Mouse (Mus musculus) heart, embryonic 11.5 days (tissue): ENCODE data around the gene Vamp5. TPM values are rescaled to one million over a fixed set of nuclear protein-coding genes. Genes with fewer than 3 reads are reported as not detected.

Experiments used
- ATAC-seq: fragments of 200-750 bp; cut with Nextera tagmentation; replicated peaks from 2 replicates; pipeline ENCODE4 v1.8.0; 2017; ENCODE audit warnings: moderate library complexity; ENCODE audit not compliant: insufficient number of reproducible peaks, low FRiP score, low TSS enrichment
- H3K27ac ChIP-seq: fragments of 300-500 bp; sonication (generic); 2 replicates; pipeline ENCODE4 v1.5.1; 2014; ENCODE audit warnings: mild to moderate bottlenecking, low read depth, low read length
- H3K27me3 ChIP-seq: fragments of 300-500 bp; sonication (generic); 2 replicates; pipeline ENCODE4 v1.6.1; 2014; ENCODE audit warnings: mild to moderate bottlenecking, low read length, mixed read lengths; ENCODE audit not compliant: control insufficient read depth, insufficient read depth
- H3K36me3 ChIP-seq: fragments of 300-500 bp; sonication (generic); 2 replicates; pipeline ENCODE4 v1.6.1; 2014; ENCODE audit warnings: mild to moderate bottlenecking, low read length, moderate library complexity, mixed read lengths; ENCODE audit not compliant: control insufficient read depth, insufficient read depth
- H3K4me1 ChIP-seq: fragments of 300-500 bp; sonication (generic); 2 replicates; pipeline ENCODE4 v1.6.1; 2014; ENCODE audit warnings: low read length; ENCODE audit not compliant: control insufficient read depth, insufficient read depth
- H3K4me2 ChIP-seq: fragments of 300-500 bp; sonication (generic); 2 replicates; pipeline ENCODE4 v1.6.1; 2014; ENCODE audit warnings: mild to moderate bottlenecking, moderate library complexity
- H3K4me3 ChIP-seq: fragments of 300-500 bp; sonication (generic); 2 replicates; pipeline ENCODE4 v1.5.1; 2014; ENCODE audit warnings: low read depth, low read length
- H3K9ac ChIP-seq: fragments of 300-500 bp; sonication (generic); 2 replicates; pipeline ENCODE4 v1.6.1; 2014; ENCODE audit warnings: mild to moderate bottlenecking, low read depth, low read length, moderate library complexity
- H3K9me3 ChIP-seq: fragments of 300-500 bp; sonication (generic); replicated peaks from 2 replicates; pipeline ENCODE4 v1.6.1; 2016; ENCODE audit warnings: low read length; ENCODE audit not compliant: control insufficient read depth
- WGBS: fragments of 180-500 bp; shearing (Covaris S2); extraction: QIAGEN DNeasy Blood & Tissue Kit; methylation state at CpG from one replicate; pipeline ENCODE4 v1.1.7; 2014; ENCODE audit not compliant: insufficient replicate concordance; 5-methylcytosine and 5-hydroxymethylcytosine counted together
- polyA plus RNA-seq: library from polyadenylated mRNA; unstranded; fragments of >200 nt; fragmentation: Nextera tagmentation; extraction: Ambion mirVana; gene quantifications from 2 replicates; pipeline ENCODE4 v1.2.1, GENCODE M21; 2014

Gene Vamp5
- polyA plus RNA-seq, 1 experiment from 2014 or later: 55.3 TPM

GRCm38 (mm10) chr6:72357164-72358079 is 22.8 kb downstream of the Vamp5 start:
- H3K9me3 ChIP-seq: no peaks in the 10 kb centered on the region
- peaks cover 11% of the 10 kb centered on the region; the same call in 1 of the 2 replicates for H3K36me3 ChIP-seq
- ATAC-seq: no peak
- WGBS: 63% methylated on average over 5 of the region's 5 CpGs
- peaks cover 43% of the 10 kb centered on the region for H3K4me1 ChIP-seq
- no peaks in the 10 kb centered on the region for H3K27me3 ChIP-seq
- H3K9ac ChIP-seq: 0 out of 2 replicates have a peak overlapping the region, but pooled peaks have one; percentile 22
- H3K4me2 ChIP-seq: no peak overlapping the region
- 0 out of 2 replicates have a peak overlapping the region, but pooled peaks have one; percentile 15 for H3K27ac ChIP-seq
- H3K4me3 ChIP-seq: no peak overlapping the region

- no peaks in the 10 kb centered on the region for H3K9me3 ChIP-seq
These were observed 24.2 kb downstream of the Vamp5 start for GRCm38 (mm10) chr6:72356001-72356532.

GRCm38 (mm10) chr6:72355066-72355911 is 25.0 kb downstream of the Vamp5 start, which contains the start of gene Tmem150a:
TSS of gene Tmem150a (plus strand) at chr6:72355447.
- peak within 1 kb of the TSS; percentile 58; the same call in 1 of the 2 replicates for H3K27ac ChIP-seq
- peak; percentile 84 for ATAC-seq
- peak within 1 kb of the TSS; percentile 69 for H3K4me3 ChIP-seq
- peak within 1 kb of the TSS; percentile 72 for H3K9ac ChIP-seq
- peak within 1 kb of the TSS; percentile 94 for H3K4me2 ChIP-seq
- under 1% methylated on average over 71 of the region's 71 CpGs for WGBS
- H3K9me3 ChIP-seq: no peaks in the 10 kb centered on the region
- no peaks in the 10 kb centered on the region for H3K27me3 ChIP-seq
- peaks cover 9% of the 10 kb centered on the region; the same call in 1 of the 2 replicates for H3K36me3 ChIP-seq
- peaks cover 31% of the 10 kb centered on the region for H3K4me1 ChIP-seq

More at GRCm38 (mm10) chr6:72356001-72356532, 24.2 kb downstream of the Vamp5 start:
- Histone ChIP-seq H3K27me3 (no peaks in the 10 kb centered on the region), H3K4me3 (peak overlapping the region; percentile 69), H3K36me3 (peaks cover 11% of the 10 kb centered on the region; the same call in 1 of the 2 replicates), H3K4me1 (peaks cover 38% of the 10 kb centered on the region), H3K27ac (no peak overlapping the region), H3K9ac (peak overlapping the region; percentile 72), H3K4me2 (peak overlapping the region; percentile 94)
- peak; percentile 20; the same call in 1 of the 2 replicates for ATAC-seq
- WGBS: 24% methylated on average over 7 of the region's 8 CpGs

- peaks cover 9% of the 10 kb centered on the region for H3K36me3 ChIP-seq
- no peaks in the 10 kb centered on the region for H3K9me3 ChIP-seq
- no peak overlapping the region for H3K4me3 ChIP-seq
- WGBS: 76% methylated on average over 1 of the region's 1 CpGs
- no peak overlapping the region for H3K27ac ChIP-seq
- H3K4me1 ChIP-seq: peaks cover 31% of the 10 kb centered on the region
- no peak overlapping the region; the same call in 1 of the 2 replicates for H3K4me2 ChIP-seq
- H3K9ac ChIP-seq: 0 out of 2 replicates have a peak overlapping the region, but pooled peaks have one; percentile 7
- ATAC-seq: no peak
- H3K27me3 ChIP-seq: no peaks in the 10 kb centered on the region
These were observed 26.2 kb downstream of the Vamp5 start for GRCm38 (mm10) chr6:72354025-72354424.

- ATAC-seq: no peak
- H3K36me3 ChIP-seq: peaks cover 7% of the 10 kb centered on the region; the same call in 1 of the 2 replicates
- H3K4me2 ChIP-seq: no peak overlapping the region
- H3K9me3 ChIP-seq: no peaks in the 10 kb centered on the region
- no peak overlapping the region for H3K4me3 ChIP-seq
- H3K9ac ChIP-seq: no peak overlapping the region
- WGBS: 69% methylated on average over 5 of the region's 5 CpGs
- peaks cover 36% of the 10 kb centered on the region for H3K4me1 ChIP-seq
- H3K27me3 ChIP-seq: no peaks in the 10 kb centered on the region
- peak overlapping the region; percentile 25; the same call in 1 of the 2 replicates for H3K27ac ChIP-seq
These were observed 27.4 kb downstream of the Vamp5 start for GRCm38 (mm10) chr6:72352636-72353405.

- H3K4me1 ChIP-seq: peaks cover 22% of the 10 kb centered on the region
- no peak for ATAC-seq
- no peak overlapping the region for H3K4me3 ChIP-seq
- WGBS: 87% methylated on average over 2 of the region's 2 CpGs
- no peaks in the 10 kb centered on the region for H3K27me3 ChIP-seq
- no peak overlapping the region for H3K4me2 ChIP-seq
- no peak overlapping the region for H3K27ac ChIP-seq
- H3K9ac ChIP-seq: no peak overlapping the region
- H3K36me3 ChIP-seq: peaks cover 7% of the 10 kb centered on the region; the same call in 1 of the 2 replicates
- H3K9me3 ChIP-seq: no peaks in the 10 kb centered on the region
These were observed 30.1 kb downstream of the Vamp5 start for GRCm38 (mm10) chr6:72350214-72350613.

GRCm38 (mm10) chr6:72348411-72348810 is 31.9 kb downstream of the Vamp5 start:
- 72% methylated on average over 10 of the region's 10 CpGs for WGBS
- no peak overlapping the region for H3K9ac ChIP-seq

More at GRCm38 (mm10) chr6:72348411-72348810, 31.9 kb downstream of the Vamp5 start:
- no peak overlapping the region for H3K4me3 ChIP-seq
- peaks cover 7% of the 10 kb centered on the region; the same call in 1 of the 2 replicates for H3K36me3 ChIP-seq
- no peaks in the 10 kb centered on the region for H3K9me3 ChIP-seq
- no peak for ATAC-seq
- H3K4me1 ChIP-seq: peaks cover 26% of the 10 kb centered on the region
- H3K4me2 ChIP-seq: peak overlapping the region; percentile 79; the same call in 1 of the 2 replicates
- H3K27ac ChIP-seq: no peak overlapping the region
- H3K27me3 ChIP-seq: no peaks in the 10 kb centered on the region
